Mouse (Mus musculus): ENCODE results near the gene B3galt6.

B3galt6 gene

GRCm38 (mm10) chr4:155992241-155992905 lies at the start of gene B3galt6, which contains the start of gene Sdf4:
Gene B3galt6, minus strand, starts transcription at chr4:155992649.
Gene Sdf4, plus strand, starts transcription at chr4:155992872.
- DNase-seq (ENCODE audit: low spot score in 2 of 2) = peak; percentile 68 to 88

GRCm38 (mm10) chr4:156034901-156035300 lies 42.5 kb upstream of the B3galt6 start:
- DNase-seq (ENCODE audit: low spot score in 2 of 2) = no peak

- no peak for DNase-seq (ENCODE audit: low spot score in 2 of 2)
Measured at GRCm38 (mm10) chr4:156034301-156034700, 41.9 kb upstream of the B3galt6 start.

GRCm38 (mm10) chr4:156033476-156034119 lies 41.1 kb upstream of the B3galt6 start:
- peak in 1 of 2 experiments; percentile 19 for DNase-seq (ENCODE audit: low spot score in 2 of 2)

- no peak for DNase-seq (ENCODE audit: low spot score in 2 of 2)
Measured at GRCm38 (mm10) chr4:156032856-156033255, 40.4 kb upstream of the B3galt6 start.

GRCm38 (mm10) chr4:156031593-156032391 lies 39.3 kb upstream of the B3galt6 start:
- DNase-seq (ENCODE audit: low spot score in 2 of 2) = peak; percentile 42 to 72

GRCm38 (mm10) chr4:156031255-156031592 lies 38.8 kb upstream of the B3galt6 start:
- DNase-seq (ENCODE audit: low spot score in 2 of 2) = no peak

- DNase-seq (ENCODE audit: low spot score in 2 of 2) = no peak
Measured at GRCm38 (mm10) chr4:156030651-156031118, 38.2 kb upstream of the B3galt6 start.

- no peak for DNase-seq (ENCODE audit: low spot score in 2 of 2)
Measured at GRCm38 (mm10) chr4:156028580-156028979, 36.1 kb upstream of the B3galt6 start.

GRCm38 (mm10) chr4:156026013-156026412 lies 33.6 kb upstream of the B3galt6 start, which contains the start of gene Tnfrsf18:
Gene Tnfrsf18, plus strand, starts transcription at chr4:156026164.
- no peak for DNase-seq (ENCODE audit: low spot score in 2 of 2)

- DNase-seq (ENCODE audit: low spot score in 2 of 2) = no peak
Measured at GRCm38 (mm10) chr4:156024184-156024583, 31.7 kb upstream of the B3galt6 start.

- no peak for DNase-seq (ENCODE audit: low spot score in 2 of 2)
Measured at GRCm38 (mm10) chr4:156023520-156023919, 31.1 kb upstream of the B3galt6 start.

GRCm38 (mm10) chr4:156021942-156022419 lies 29.5 kb upstream of the B3galt6 start:
- no peak for DNase-seq (ENCODE audit: low spot score in 2 of 2)

- DNase-seq (ENCODE audit: low spot score in 2 of 2) = no peak
Measured at GRCm38 (mm10) chr4:156021381-156021780, 28.9 kb upstream of the B3galt6 start.

- DNase-seq (ENCODE audit: low spot score in 2 of 2) = no peak
Measured at GRCm38 (mm10) chr4:156019771-156020170, 27.3 kb upstream of the B3galt6 start.

- no peak for DNase-seq (ENCODE audit: low spot score in 2 of 2)
Measured at GRCm38 (mm10) chr4:156014436-156014835, 22.0 kb upstream of the B3galt6 start.

- no peak for DNase-seq (ENCODE audit: low spot score in 2 of 2)
Measured at GRCm38 (mm10) chr4:156013637-156014036, 21.2 kb upstream of the B3galt6 start, which contains the start of gene Tnfrsf4. Gene Tnfrsf4, plus strand, starts transcription at chr4:156013843.

- no peak for DNase-seq (ENCODE audit: low spot score in 2 of 2)
Measured at GRCm38 (mm10) chr4:156008369-156008768, 15.9 kb upstream of the B3galt6 start.

GRCm38 (mm10) chr4:156004109-156004508 lies 11.7 kb upstream of the B3galt6 start:
- DNase-seq (ENCODE audit: low spot score in 2 of 2) = no peak

- no peak for DNase-seq (ENCODE audit: low spot score in 2 of 2)
Measured at GRCm38 (mm10) chr4:155993606-155994005, 1.2 kb upstream of the B3galt6 start.

- peak; percentile 91 to 97 for DNase-seq (ENCODE audit: low spot score in 2 of 2)
Measured at GRCm38 (mm10) chr4:155992906-155993547, 578 bp upstream of the B3galt6 start.

GRCm38 (mm10) chr4:155991908-155992230 lies 580 bp downstream of the B3galt6 start:
- no peak for DNase-seq (ENCODE audit: low spot score in 2 of 2)
